Mouse (Mus musculus): Measurements from ENCODE around the gene Irf9. TPM values are rescaled to one million over a fixed set of nuclear protein-coding genes. Genes with fewer than 3 reads are reported as not detected.
A peak's percentile ranks its signal among the peaks of the same experiment; 100 is the strongest.

The Irf9 gene
- total RNA-seq, 2 experiments from 2014 or later, result 9.9 to 12.3 TPM

DNA sequence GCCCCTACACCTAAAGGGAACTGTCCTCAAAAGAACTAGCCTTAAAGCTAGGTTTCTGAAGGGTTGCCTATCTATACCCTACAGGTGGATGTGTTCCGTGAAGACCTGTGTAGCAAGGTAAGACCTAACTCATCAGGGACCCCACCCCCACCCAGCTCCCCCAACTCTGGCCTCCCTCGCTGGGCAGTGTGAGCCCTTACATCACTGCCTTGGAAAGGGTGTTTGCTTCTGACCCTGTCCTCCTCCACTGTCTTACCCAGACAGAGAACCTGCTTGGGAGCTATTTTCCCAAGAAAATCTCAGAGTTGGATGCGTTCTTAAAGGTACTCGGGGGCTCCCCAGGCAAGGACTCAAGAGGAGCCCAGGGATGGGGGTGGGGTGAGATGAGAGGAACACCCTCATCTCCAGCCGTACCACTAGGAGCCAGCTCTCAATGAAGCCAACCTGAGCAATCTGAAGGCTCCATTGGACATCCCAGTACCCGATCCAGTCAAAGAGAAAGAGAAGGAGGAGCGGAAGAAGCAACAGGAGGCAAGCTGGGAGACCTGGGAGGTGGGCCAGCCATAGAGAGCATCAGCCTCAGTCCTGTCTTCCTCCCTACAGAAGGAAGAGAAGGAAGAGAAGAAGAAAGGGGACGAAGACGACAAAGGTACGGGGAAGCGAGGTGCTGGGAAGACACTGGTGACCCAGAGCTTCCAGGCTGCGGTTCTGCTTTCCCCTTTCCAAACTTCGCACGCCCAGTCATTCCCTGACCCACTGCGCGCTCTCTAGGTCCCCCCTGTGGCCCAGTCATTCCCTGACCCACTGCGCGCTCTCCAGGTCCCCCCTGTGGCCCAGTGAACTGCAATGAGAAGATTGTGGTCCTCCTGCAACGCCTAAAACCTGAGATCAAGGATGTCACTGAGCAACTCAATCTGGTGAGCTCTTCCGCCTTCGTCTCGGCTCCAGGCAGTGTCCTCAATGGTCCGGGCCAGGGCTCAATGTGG is 23.6 kb upstream of the Irf9 start:
- DNase-seq (ENCODE audit: low spot score in 2 of 2), result no peak
- intact Hi-C loops (cut with DNase I), result loop anchor here (2.0 kb wide), 1 partner anchor 19 kb away; the partner anchor contains the start of genes A730061H03Rik and Dcaf11

DNA sequence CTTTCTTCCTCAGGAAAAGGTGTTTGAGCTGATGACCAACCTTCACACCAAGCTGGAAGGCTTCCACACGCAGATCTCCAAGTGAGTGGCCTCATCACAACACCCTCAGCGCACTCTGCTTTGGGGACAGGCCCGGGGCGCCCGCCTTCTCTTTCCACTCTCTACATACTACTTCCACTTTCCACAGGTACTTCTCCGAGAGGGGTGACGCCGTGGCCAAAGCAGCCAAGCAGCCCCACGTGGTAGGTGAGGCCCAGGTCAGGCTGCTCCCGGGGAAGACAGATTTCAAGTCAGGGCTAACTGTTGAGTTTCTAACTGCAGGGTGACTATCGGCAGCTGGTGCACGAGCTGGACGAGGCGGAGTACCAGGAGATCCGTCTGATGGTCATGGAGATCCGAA is 22.6 kb upstream of the Irf9 start:
- no peak for DNase-seq (ENCODE audit: low spot score in 2 of 2)
- intact Hi-C loops (cut with DNase I), result no loop called here

DNA sequence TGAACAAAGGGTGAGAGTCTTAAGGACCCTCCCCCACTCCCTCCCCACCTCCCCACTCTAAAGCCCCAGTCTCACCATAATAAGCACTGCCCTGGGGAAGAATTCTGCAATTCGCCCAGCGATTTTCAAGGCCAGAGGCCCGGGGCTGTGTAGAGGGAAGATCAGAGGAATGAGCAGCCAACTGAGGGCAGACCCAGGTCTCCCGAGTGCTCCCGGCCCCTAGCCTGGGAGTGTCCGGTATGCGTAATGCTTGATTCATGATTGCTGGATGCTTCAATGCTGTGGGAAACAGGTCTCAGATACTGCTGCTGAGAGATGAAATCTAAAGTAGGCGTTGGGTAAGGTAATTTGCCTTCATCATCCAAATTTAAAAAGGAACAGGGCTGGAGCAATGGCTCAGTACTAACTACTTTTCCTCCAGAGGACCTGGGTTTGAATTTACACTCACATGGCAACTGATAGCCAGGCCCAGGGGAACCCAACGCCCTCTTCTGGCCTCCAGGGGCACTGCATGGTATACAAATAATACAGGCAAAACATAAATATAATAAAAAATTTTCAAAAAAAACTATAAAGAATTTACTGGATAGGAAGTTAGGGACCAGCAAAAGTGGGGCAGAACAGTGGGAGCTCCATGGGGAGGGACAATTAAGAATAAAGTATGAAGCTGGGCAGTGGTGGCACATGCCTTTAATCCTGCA is 21.2 kb upstream of the Irf9 start:
- intact Hi-C loops (cut with DNase I), result no loop called here
- DNase-seq (ENCODE audit: low spot score in 2 of 2), result no peak

DNA sequence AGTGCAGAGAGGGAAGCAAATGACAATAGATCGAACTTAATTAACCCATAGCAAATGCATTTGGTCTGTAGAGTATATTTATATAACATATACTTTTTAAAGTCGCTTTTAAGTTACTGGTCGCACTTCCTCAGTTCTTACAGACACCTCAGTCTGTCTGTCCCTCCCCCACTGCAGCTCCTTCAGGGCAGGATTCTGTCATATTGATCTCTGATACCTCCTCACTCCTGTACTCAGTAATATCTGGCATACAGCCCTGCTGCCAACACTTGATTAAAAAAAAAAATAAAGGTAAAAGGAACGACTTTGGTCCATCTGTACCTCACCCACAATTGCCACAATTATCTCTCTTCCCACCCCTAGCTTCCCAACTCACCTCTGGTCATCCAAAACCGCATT is 19.1 kb upstream of the Irf9 start:
- intact Hi-C loops (cut with DNase I), result no loop called here
- DNase-seq (ENCODE audit: low spot score in 2 of 2), result no peak

DNA sequence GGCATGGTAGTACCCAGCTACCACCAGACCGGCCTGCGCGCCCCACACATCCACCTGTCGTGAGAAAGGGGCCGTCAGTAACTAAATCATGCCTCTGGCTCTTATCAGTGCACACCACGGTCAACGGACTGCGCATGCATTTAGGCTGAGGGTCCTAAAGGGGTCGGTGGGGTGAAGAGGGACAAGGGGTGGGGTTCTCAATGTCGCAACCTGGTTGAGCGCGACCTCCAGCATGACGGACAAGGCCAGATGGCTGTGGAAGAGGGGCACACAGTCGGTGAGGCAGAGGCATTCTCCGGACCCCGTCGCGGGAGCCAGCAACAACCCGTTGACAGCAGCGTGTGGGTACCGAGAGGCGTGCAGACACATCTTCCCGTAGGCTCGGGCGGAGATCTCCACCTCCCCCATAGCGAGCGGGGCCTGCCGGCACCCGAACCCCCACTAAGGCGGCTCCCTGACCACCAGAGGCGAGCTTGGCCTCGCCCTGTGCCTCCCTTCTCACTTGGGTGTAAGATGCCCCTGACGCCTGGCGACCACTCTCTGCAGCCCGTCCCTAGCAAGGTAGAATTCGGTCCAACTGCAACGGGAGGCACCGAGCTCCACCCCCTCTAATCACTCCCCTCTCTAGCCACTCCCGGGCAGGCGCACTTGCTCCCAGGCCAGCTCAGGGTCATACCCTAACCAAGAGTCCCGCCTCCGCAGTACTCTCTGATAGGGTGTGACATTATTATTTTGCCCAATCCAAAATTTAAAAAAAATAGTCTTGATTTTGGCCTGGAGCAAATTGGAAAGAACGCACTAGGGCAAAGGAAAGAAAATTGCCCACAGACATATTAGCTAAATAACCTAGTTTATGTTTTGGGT is 18.4 kb upstream of the Irf9 start, which contains the start of gene Emc9:
Emc9 (minus strand) TSS at position 601 of the 864 bp plus-strand sequence.
- DNase-seq (ENCODE audit: low spot score in 2 of 2), result peak; percentile 63 to 68
- intact Hi-C loops (cut with DNase I), result no loop called here

DNA sequence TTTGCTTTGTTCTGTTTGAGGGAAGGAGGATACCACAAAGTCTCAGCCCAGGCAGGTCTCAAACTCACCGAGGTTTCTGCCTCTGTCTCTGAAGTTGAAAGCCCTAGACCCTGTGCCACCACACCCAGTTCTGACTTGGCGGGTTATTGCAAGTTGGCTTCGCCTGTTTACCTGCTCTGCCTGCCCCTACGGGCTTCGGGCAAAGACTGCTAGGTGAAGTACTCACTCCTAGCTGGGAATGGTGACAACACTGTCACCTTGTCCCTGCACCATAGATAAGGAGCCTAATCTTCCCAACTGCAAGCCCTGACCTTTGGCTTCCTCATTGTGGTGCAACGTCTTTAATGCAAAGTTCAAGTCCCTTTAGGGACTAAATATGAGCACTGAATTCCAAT is 17.8 kb upstream of the Irf9 start:
- intact Hi-C loops (cut with DNase I), result no loop called here
- DNase-seq (ENCODE audit: low spot score in 2 of 2), result no peak

DNA sequence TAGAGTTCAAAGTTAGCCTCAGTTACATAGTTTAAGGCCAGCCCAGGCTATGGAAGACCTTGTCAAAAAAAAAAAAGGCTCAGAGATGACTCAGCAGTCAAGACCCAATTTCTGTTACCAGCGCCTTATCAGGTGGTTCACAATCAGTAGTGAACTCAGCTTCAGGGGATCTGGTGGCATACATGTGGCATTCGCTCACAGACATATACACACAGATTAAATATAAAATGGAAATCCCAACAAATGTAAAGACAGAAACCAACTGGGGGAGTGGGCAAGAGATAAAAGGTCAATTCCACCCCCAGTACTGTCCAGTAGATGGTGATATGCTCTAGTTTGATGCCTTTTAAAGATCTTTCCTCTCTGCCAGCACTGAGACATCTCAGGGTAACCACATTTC is 17.2 kb upstream of the Irf9 start:
- intact Hi-C loops (cut with DNase I), result no loop called here
- no peak for DNase-seq (ENCODE audit: low spot score in 2 of 2)

DNA sequence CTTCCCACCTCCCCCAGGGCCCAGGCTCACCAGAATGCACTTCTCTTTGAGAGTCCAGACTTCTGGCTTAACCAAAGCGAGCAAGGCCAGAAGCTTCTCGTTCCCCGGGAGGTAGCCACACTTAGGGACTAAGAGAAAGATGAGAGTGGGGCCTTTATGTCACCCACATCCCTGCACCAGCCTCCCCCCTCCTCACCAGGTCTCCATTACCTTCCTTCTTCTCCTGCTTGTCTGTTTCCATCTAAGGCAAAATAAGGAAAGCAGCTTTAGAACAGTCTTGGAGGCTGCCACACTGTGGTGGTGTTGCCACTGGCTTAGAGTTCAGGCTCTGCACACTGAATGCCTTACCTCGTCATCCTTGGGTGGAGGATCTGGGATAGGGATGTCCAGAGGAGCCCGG is 14.1 kb upstream of the Irf9 start:
- intact Hi-C loops (cut with DNase I), result no loop called here

DNA sequence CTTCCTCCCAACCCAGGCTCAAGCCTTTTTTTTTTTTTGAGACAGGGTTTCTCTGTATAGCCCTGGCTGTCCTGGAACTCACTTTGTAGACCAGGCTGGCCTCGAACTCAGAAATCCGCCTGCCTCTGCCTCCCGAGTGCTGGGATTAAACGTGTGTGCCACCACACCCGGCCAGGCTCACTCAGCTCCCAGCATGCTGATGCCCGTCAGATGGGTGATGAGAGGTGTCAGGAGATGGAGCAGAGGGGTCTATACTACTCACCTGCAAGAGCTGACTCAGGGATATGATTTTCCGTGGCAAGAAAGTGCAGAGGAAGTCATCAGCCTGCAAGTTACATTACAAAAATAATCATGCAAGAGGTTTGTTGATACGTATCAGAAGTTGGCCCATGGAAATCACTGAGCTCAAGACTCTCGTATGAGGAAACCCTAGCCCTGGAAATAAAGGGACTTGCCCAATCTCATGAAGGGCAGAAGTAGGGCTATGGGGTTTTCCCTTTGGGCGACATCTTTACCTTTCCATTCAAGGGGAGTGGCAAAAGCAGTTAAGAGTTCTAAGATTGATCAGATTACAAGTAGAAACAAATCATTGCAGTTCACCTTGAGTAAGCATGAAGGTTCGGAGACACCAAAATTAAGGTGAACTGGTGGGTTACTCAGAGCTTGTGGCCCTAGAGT is 13.5 kb upstream of the Irf9 start:
- intact Hi-C loops (cut with DNase I), result loop anchor here (5.0 kb wide), 1 partner anchor 47 kb away; the partner anchor contains the start of genes Gm49378 and Ipo4
- no peak for DNase-seq (ENCODE audit: low spot score in 2 of 2)

More for the DNA sequence above, 14.1 kb upstream of the Irf9 start:
- no peak for DNase-seq (ENCODE audit: low spot score in 2 of 2)

DNA sequence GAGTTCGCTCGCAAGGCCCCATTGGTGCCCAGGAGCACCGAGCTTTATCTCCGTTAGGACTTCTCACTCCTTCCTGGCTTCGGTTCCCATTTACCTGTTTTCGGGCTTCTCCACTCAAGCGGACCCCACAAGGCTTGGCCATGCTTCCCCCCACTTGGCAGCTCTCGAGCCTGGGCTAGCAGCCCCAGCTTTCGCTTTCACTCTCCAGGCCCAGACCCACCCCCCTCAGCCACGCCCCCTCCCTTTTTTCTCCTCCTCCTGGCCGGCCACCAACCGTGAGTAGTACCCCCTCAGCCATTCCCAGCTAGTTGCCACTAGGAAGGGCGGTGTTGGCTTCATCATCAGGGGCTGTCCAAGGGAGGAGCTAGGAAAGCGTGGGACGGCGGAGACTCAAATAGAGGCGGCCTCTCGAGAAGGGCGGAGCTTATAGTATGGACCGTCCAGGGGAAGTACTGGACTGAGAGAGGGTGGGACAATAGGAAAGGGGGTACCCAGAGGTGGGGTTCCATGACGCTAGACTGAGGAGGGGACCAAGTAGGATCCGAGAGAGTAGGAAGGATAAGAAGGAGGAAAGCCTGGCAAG is 12.5 kb upstream of the Irf9 start, which contains the start of gene Psme2:
Psme2 (minus strand) TSS at position 366 of the 583 bp plus-strand sequence.
- peak; percentile 88 to 97 for DNase-seq (ENCODE audit: low spot score in 2 of 2)
- intact Hi-C loops (cut with DNase I), result loop anchor here (5.0 kb wide), 1 partner anchor 46 kb away; the partner anchor contains the start of genes Gm49378 and Ipo4

DNA sequence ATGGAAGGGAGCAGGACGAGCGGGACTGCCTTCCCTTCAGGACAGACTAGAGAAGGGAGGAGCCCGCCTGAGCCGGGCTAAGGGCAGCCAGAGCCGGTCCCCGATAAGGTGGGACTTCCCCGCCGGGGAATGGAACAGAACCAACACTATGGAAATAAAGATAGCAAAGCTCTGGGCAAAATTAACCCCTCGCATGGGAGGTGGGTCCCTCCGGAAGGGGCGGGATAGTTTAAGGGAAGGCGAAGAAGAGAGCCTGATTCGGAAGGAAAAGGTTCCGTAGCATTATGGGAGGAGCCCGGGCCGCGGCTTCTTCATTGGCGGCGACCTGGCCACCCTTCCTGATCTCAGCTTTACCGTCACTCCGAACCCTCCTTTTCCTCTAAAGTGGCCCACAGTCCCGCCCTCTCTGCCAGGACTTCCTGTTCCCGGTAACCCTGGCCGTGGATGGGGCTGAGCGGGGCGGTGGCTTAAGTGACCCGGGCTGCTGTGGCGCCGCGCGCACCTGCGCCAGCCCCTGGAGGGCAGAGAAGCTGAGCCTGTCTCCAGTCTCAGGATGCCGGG is 12.0 kb upstream of the Irf9 start, which contains the start of gene Rnf31:
Rnf31 (plus strand) TSS at position 378 of the 561 bp plus-strand sequence.
- DNase-seq (ENCODE audit: low spot score in 2 of 2), result peak; percentile 93 to 98
- intact Hi-C loops (cut with DNase I), result loop anchor here (5.0 kb wide), 1 partner anchor 46 kb away; the partner anchor contains the start of genes Gm49378 and Ipo4

DNA sequence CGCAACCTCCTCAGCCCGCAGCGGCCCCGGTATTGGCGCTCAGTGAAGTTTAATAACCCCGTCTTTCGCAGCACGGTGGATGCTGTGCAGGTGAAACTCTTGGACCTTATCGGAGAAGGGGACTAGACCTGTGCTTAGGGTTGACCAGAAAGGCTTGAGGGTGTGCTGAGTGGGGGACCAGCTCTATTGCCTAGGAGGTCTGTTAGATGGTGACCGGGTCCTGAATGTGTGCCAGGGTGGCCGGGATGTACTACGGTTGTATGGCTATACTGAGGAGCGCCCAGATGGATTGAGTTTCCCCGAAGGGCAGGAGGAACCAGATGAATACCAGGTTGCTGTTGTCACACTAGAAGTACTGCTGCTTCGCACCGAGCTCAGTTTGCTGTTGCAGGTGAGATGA is 11.1 kb upstream of the Irf9 start:
- no peak for DNase-seq (ENCODE audit: low spot score in 2 of 2)
- intact Hi-C loops (cut with DNase I), result loop anchor here (5.0 kb wide), 1 partner anchor 45 kb away; the partner anchor contains the start of genes Gm49378 and Ipo4

DNA sequence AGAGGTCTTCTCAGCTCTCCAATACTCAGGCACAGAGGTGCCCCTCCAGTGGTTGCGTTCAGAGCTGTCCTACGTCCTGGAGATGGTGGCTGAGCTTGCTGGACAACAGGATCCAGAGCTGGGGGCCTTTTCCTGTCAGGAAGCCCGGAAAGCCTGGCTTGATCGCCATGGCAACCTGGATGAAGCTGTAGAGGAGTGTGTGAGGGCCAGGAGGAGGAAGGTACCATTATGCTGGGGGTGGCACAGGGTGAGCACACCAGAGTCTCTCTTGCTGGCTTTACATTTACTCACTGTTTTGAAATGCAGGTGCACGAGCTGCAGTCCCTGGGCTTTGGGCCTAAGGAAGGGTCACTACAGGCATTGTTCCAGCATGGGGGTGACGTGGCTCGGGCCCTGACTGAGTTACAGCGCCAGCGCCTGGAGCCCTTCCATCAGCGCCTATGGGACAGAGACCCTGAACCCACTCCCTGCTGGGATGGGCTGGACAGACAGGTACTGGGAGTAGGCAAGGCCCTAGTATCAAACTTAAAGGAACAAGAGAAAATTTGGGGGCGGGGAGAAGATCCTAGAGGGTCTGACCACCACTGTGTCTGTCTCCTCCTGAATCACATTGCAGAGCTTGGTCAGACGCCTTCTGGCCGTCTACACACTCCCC is 7.2 kb upstream of the Irf9 start:
- intact Hi-C loops (cut with DNase I), result no loop called here
- peak in 1 of 2 experiments; percentile 46 for DNase-seq (ENCODE audit: low spot score in 2 of 2)

DNA sequence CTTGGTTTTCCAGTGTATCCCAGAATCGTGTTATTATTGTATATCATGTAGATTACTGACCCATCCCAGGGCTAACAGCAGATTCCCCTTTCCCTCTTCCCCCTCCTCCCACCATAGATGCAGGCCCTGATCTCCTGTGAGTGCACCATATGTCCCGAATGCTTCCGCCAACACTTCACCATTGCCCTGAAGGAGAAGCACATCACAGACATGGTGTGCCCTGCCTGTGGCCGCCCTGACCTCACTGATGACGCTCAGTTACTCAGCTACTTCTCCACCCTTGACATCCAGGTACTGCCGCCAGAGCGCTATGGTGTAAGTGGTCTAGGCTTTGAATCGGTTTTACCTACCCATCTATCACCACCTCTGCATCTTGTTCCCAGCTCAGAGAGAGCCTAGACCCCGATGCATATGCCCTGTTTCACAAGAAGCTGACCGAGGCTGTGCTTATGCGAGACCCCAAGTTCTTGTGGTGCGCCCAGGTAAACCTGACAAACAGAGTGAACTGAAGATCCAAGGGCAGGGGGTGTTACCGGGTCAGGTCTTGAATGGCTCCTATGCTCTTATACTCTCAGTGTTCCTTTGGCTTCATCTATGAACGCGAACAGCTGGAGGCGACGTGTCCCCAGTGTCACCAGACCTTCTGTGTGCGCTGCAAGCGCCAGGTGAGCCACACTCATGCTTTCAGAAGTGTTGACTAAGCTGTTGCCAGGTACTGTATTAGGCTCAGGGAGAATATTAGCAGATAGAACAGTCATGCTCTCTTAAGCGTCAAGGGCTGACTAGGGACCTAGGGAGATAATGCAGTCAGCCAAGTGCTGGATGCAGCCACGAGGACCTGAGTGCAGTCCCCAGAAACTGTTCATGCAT is 4.6 kb upstream of the Irf9 start:
- DNase-seq (ENCODE audit: low spot score in 2 of 2), result no peak
- intact Hi-C loops (cut with DNase I), result no loop called here

DNA sequence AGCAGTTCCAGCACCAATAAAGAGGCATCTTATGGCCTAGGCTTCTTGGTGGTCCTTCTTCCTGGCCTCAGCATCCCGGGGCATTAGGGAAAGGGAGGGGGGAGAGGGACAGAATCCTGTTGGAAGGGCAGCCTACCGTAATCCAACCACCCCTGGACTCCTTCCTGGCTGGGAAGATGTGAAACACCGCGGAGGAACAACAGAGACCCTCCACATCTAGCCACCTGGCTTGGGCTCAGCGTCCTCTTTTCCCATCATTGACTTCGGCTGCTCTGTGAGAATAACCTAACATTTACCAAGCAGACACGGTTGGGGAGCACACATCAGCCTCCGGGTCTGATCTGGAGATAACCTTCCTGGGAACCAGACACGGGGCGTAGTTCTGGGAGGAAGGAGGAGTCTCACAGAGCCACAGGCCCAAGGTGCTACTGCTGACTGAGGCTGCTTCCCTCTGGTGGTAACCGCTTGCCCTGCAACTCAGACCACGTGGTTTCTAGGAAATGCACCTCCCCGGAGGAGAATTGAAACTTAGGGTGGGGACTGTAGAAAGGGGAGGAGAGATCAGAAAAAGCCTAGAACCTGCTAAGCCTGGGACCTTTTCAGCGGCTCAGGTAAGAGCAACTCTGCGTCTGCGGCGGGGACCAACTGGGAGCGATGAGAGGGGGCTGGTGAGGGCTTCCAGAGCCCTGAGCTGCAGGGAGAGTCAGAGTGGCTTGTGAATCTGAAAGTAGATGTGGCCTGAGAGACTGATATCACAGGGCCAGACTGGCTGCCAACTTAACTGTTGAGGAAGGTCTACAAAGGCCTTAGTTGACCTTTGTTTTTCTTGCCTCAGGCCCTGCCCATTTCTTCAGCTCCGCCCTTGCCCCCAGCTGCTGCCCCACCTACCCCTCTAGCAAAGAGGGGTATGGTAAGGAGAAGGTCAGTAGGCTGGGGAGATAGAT is 534 bp downstream of the Irf9 start:
- DNase-seq (ENCODE audit: low spot score in 2 of 2), result peak; percentile 83 to 92
- intact Hi-C loops (cut with DNase I), result loop anchor here (2.0 kb wide), 1 partner anchor 31 kb away; the partner anchor contains the start of gene Ipo4
